Mouse (Mus musculus) gastrocnemius, adult 8-10 months (tissue): ENCODE results near the gene Ap4b1. TPM values are rescaled to one million over a fixed set of nuclear protein-coding genes. Genes with fewer than 3 reads are reported as not detected.
"Not testable (repeated sequence)": the region's sequence is repeated elsewhere in the genome, so short reads cannot be mapped to it uniquely, and the experiment has no call there.

ENCODE experiments used
- DNase-seq, 2 experiments: peaks; one replicate each; pipeline ENCODE4 v3.0.0; 2022; ENCODE audit warnings: low spot score in 2 of 2
- total RNA-seq, 4 experiments: library from RNA; stranded (reverse); gene quantifications; 2 replicates each; pipeline ENCODE4 v1.2.4; 2022

Gene Ap4b1
- 10 to 100 TPM in 1 of 4 experiments, 1 to 10 TPM in 3; 8.3 to 10.5 (median 9.2) TPM for total RNA-seq

DNA sequence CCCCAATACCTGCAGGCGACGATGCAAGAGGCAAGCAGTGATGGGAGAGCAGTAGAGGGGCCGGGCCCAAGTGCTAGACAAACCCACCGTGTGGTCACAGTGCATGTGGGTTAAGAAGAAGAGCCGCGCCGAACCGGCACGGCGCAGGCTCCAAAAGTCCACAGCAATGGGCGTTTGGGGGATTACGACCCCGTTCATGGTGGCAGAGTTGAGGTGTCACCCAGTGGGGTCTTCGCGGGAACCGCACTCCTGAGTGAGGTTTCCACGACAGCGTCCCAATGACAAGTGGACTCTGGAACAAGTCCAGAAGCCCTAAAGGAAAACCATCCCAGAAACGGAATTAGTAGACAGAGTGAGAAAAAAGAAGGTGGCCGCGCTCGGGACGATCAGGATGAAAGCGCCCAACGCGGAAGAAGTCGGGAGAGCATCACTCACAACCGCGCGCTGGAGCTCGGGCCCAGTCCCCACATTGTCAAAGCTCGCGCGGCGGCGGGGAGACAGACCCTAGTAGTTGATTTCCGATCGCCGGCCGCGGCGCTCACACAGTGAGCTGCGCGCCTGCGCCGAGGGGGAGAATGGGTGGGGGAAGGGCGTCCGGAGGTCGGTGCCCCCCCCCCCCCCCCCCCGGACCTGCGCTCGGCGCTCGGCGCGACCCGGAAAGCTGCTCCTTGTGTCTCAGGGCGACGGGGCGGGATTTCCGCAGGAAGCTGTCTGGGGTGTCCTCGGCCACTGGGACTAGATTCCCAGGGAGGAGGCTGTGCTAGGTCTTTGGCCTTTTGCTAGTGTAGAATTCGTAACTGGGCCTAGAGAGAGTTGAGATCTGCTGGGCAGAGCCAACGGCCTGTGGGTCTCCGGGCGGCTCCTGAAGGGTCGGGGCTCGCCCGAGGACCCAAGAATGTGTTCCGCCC is at the start of gene Ap4b1, which contains the start of the genes Dclre1b and Gm43064:
Gene Ap4b1, plus strand, starts transcription at position 630 of the 908 bp plus-strand sequence.
Gene Dclre1b, minus strand, starts transcription at position 554 of the 908 bp plus-strand sequence.
Gene Gm43064, plus strand, starts transcription at position 683 of the 908 bp plus-strand sequence.
- peak; percentile 76 to 86 for DNase-seq

- no peak for DNase-seq
Measured at GRCm38 (mm10) chr3:103766789-103767188, 42.5 kb upstream of the Ap4b1 start.

GRCm38 (mm10) chr3:103771531-103772130 is 37.7 kb upstream of the Ap4b1 start:
- DNase-seq = peak; percentile 72 to 74

- DNase-seq = no peak
Measured at GRCm38 (mm10) chr3:103772846-103773245, 36.5 kb upstream of the Ap4b1 start.

DNA sequence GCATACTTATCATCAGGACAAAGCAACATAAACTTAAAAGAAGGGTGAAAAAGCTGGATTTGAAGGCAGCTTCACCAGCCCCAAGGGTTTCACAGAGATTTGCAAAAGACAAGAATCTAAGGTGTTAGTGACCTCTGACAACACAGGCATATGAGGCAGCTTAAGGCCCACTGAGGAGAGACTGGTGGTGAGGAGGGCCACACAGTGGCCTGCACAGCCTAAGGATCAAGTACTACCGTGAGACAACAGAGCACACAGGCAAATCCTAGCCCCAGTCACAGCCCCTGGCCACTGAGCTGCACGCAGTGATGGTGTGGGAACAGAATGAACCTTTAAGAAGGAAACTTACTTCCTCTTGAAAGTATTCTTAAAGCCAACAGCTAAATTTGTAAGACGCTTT is 35.8 kb upstream of the Ap4b1 start:
- DNase-seq = no peak

- DNase-seq = no peak
Measured at GRCm38 (mm10) chr3:103774009-103774408, 35.3 kb upstream of the Ap4b1 start.

GRCm38 (mm10) chr3:103777940-103778339 is 31.4 kb upstream of the Ap4b1 start:
- no peak for DNase-seq

GRCm38 (mm10) chr3:103778660-103779059 is 30.7 kb upstream of the Ap4b1 start:
- DNase-seq = no peak

- DNase-seq = no peak
Measured at GRCm38 (mm10) chr3:103779183-103779582, 30.1 kb upstream of the Ap4b1 start.

- DNase-seq = no peak
Measured at GRCm38 (mm10) chr3:103780271-103780670, 29.0 kb upstream of the Ap4b1 start.

- DNase-seq = no peak
Measured at GRCm38 (mm10) chr3:103780777-103781176, 28.5 kb upstream of the Ap4b1 start.

DNA sequence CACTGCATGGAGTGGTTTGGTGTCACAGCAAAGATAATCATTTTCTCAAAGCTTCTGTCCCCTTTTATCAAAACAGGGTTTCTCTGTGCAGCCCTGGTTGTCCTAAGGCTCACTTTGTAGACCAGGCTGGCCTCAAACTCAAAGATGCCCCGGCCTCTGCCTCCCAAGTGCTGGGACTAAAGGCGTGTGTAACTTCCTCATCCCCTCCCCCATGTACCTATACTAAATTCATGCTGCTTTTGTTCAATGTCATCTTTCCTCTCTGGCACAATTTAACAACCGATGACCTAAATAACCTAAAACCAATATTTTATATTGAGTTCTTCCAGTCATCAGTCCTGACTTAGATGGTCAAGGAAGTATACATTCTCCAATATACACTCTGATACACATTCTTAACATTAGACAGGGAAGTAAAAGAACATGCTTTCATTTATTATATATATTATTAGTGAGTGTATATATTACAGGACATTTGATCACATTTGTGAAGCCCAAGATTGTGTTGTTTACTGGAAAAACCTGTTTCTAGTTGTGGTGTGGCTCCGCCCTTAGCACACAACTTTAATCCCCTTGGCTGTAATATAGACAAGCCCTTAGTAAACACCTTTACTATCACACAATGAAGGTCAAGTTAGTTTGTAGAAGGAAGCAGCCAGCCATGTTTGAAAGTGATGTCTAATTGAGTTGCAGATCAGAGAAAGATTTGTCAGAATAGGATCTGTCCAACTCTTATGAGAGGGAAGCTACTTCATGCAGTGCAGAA is 26.3 kb upstream of the Ap4b1 start:
- no peak for DNase-seq

DNA sequence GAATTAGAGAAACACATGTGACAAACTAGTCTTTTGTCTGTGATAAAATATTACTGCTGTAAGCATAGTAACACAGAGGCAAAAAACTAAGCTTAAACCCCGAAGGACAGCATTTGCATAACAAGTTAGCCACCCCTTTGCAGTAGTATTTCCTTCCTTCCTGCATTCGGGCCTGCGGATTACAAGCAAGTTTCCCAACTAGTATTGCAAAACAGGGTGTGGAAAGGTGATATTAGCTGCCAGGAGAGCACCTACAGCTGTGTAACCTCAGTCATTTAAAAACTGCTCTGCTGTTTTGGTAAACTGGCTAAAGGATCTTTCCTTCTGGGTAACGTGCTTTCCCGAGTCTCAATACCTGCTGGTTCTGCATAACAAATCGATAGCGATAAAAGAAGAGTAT is 22.1 kb upstream of the Ap4b1 start:
- no peak for DNase-seq

DNA sequence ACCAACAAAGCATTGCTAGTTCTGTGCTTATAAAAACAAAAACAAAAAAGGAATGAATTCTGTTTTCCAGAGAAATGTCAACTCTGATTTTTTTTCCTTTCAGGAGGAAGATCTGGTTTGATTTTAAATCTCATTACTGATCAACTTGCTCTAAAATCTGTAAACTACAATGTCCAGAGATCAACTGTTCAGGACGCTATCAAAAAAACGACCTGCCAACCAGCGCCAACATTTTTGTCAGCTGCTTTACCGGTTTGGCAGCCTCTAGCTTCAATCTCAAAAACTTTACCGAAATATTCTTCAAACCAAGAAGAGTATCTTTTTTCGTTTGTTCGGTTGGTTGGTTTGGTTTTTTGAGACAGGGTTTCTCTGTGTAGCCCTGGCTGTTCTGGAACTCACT is 20.2 kb upstream of the Ap4b1 start:
- no peak for DNase-seq

GRCm38 (mm10) chr3:103789891-103790345 is 19.4 kb upstream of the Ap4b1 start:
- DNase-seq = no peak

GRCm38 (mm10) chr3:103790346-103791145 is 18.8 kb upstream of the Ap4b1 start:
- DNase-seq = peak in 1 of 2 experiments; percentile 22

- DNase-seq = peak; percentile 87 to 89
Measured at GRCm38 (mm10) chr3:103791230-103792110, 17.9 kb upstream of the Ap4b1 start, which contains the start of gene Hipk1. Gene Hipk1 (minus strand): TSS chr3:103791563.

GRCm38 (mm10) chr3:103792111-103792406 is 17.3 kb upstream of the Ap4b1 start:
- DNase-seq = not testable (repeated sequence)

GRCm38 (mm10) chr3:103792566-103792965 is 16.8 kb upstream of the Ap4b1 start:
- DNase-seq = no peak

- DNase-seq = no peak
Measured at GRCm38 (mm10) chr3:103796389-103796788, 12.9 kb upstream of the Ap4b1 start.
